Mouse (Mus musculus): Measurements from ENCODE around the gene Spast.

The Spast gene

DNA sequence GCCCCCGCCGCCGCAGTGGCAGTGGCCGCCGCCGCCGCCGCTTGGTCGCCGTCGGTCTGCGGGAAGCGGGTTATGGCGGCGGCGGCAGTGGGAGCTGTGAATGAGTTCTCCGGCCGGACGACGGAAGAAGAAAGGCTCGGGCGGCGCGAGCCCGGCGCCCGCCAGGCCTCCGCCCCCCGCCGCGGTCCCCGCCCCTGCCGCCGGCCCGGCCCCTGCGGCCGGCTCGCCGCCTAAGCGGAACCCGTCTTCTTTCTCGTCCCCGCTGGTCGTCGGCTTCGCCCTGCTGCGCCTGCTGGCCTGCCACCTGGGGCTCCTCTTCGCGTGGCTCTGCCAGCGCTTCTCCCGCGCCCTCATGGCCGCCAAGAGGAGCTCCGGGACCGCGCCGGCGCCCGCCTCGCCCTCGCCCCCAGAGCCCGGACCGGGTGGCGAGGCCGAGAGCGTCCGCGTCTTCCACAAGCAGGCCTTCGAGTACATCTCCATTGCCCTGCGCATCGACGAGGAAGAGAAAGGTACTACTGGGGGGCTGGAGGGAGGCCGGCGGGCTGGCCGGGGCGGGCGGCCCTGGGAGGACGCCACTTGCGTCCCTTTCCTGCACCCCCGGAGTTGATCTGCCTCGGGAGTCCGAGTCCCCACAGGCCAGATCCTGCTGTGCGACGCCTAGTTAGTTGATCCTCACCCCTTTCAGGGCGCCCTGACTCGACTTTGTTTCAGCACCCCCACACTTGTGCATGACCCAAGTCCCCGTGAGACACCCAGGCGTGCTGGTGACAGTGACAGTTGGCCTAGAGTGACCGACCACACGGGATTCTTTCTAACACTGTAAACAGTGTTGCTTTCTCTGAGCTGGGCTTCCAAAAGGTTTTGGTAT is at the start of gene Spast:
Spast (plus strand) TSS at position 51 of the 868 bp plus-strand sequence.
- in situ Hi-C loops (cut with MboI, MseI) = no loop called here

GRCm38 (mm10) chr17:74290198-74290597 is 48.6 kb upstream of the Spast start:
- in situ Hi-C loops (cut with MboI, MseI) = loop anchor here (10.0 kb wide), 1 partner anchor 125 kb away; no protein-coding TSS in a partner anchor

GRCm38 (mm10) chr17:74290869-74291268 is 47.9 kb upstream of the Spast start:
- in situ Hi-C loops (cut with MboI, MseI) = loop anchor here (10.0 kb wide), 1 partner anchor 126 kb away; no protein-coding TSS in a partner anchor

DNA sequence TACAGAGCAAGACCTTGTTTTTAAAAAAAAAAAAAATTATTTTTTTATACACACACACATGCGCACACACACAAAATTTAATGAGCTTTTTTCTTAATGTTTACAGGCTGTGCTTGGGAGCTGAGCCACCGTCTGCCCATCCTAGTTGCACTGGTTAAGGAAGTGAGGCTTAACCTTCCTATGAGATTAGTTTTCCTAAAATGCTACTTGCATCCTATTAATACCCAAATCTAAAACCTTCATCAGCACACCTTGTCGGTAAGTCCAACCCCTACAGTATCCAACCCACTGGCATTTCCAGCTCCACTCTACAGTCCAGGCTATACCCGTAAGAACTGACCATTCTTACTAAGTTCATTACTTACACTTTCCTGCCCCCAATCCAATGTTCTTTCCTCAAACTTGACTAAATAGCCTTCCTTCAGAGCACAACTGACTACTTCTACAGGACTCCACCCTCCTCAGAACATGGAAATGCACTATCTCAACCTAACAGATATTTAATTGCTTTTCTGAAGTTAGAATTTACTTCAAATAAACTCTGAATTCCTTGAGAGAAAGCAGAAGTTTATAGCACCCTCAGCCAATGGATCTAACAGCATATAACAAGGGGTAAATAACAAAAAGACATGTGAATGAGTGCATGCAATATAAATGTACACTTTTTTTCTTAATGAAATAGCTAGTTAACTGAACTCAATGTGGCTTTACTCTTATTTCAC is 47.0 kb upstream of the Spast start:
- in situ Hi-C loops (cut with MboI, MseI) = loop anchor here (10.0 kb wide), 1 partner anchor 127 kb away; no protein-coding TSS in a partner anchor

GRCm38 (mm10) chr17:74293687-74294425 is 44.9 kb upstream of the Spast start:
- in situ Hi-C loops (cut with MboI, MseI) = loop anchor here (10.0 kb wide), 1 partner anchor 129 kb away; no protein-coding TSS in a partner anchor

GRCm38 (mm10) chr17:74294426-74295025 is 44.3 kb upstream of the Spast start:
- in situ Hi-C loops (cut with MboI, MseI) = loop anchor here (10.0 kb wide), 1 partner anchor 130 kb away; no protein-coding TSS in a partner anchor

GRCm38 (mm10) chr17:74295026-74295970 is 43.5 kb upstream of the Spast start, which contains the start of gene Memo1:
Memo1 (minus strand) TSS chr17:74295521.
- in situ Hi-C loops (cut with MboI, MseI) = loop anchor here (10.0 kb wide), 1 partner anchor 130 kb away; no protein-coding TSS in a partner anchor

- in situ Hi-C loops (cut with MboI, MseI) = loop anchor here (10.0 kb wide), 1 partner anchor 131 kb away; no protein-coding TSS in a partner anchor
Measured at GRCm38 (mm10) chr17:74296076-74296823, 42.5 kb upstream of the Spast start.

DNA sequence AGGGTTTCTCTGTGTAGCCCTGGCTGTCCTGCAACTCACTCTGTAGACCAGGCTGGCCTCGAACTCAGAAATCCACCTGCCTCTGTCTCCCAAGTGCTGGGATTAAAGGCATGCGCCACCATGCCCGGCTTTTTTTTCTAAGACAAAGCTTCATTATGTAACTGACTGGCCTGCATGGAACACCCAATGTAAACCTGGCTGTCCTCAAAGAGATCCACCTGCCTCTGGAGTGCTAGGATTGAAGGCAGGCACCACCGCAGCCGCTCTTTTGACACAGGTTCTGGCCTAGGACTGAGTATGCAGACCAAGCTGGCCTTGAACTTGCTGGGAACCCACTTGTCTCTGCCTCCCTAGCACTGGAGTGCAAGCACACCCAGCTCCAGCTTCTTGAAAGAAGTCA is 41.8 kb upstream of the Spast start:
- in situ Hi-C loops (cut with MboI, MseI) = loop anchor here (10.0 kb wide), 1 partner anchor 132 kb away; no protein-coding TSS in a partner anchor

GRCm38 (mm10) chr17:74300089-74300488 is 38.7 kb upstream of the Spast start:
- in situ Hi-C loops (cut with MboI, MseI) = no loop called here

DNA sequence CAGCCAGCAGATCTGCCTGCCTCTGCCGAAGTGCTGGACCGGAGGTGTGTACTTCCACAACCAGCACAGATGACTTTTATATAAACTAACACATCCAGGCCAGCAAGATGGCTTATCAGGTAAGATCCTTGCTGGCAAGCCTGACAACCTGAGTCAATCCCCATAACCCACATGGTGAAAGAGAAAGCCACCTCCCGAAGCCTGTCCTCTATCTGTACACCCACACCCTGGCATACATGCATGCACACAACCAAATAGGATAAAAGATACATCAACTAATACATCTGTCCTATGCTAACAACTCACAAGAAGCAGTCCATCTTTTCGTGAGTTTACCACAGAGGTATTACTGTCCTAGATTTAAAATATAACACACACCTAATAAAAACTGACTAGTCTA is 34.7 kb upstream of the Spast start:
- in situ Hi-C loops (cut with MboI, MseI) = no loop called here

- in situ Hi-C loops (cut with MboI, MseI) = no loop called here
Measured at GRCm38 (mm10) chr17:74305616-74306015, 33.2 kb upstream of the Spast start.

- in situ Hi-C loops (cut with MboI, MseI) = no loop called here
Measured at GRCm38 (mm10) chr17:74306021-74306420, 32.8 kb upstream of the Spast start.

DNA sequence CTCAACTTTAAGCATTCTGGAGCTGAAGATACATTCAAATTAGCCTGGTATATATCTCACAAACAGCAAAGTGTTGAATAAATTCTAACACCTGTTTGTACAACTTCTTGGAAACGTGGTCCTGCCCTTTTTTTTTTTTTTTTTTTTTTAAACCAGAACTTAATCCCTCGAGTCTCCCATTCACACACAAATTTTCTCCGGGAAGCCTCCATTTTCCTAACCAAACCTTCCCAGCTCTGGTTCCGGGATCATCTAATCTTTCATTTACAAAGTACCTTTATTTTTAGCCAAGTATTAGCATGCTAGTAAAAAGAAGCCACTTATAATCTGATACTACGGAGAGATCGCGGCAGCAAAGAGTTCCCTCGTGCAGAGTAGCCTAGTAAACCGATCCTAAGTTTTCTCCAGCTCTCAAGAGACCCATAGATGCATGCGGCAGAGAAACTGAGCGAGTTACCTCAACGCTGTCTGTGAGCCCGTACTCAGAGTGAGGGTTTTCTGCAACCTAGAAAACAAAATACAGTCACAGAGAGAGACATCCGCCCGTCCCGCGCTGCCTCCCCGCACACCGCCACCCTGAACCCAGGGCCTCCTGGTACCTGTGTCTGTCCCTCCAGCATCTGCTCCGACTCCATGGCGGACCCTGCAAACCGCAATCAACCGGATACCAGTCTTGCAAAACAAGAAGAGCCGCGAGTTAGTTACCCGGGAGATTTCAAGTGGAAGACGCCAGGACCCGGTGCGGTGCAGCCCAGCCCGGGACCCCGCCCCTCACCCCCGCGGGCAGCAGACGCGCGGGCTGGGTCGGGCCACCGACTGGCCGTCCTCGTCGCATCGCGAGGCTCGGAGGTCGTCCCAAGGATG is 23.1 kb upstream of the Spast start:
- in situ Hi-C loops (cut with MboI, MseI) = loop anchor here (5.0 kb wide), 1 partner anchor 82 kb away; the partner anchor contains the start of gene Slc30a6

DNA sequence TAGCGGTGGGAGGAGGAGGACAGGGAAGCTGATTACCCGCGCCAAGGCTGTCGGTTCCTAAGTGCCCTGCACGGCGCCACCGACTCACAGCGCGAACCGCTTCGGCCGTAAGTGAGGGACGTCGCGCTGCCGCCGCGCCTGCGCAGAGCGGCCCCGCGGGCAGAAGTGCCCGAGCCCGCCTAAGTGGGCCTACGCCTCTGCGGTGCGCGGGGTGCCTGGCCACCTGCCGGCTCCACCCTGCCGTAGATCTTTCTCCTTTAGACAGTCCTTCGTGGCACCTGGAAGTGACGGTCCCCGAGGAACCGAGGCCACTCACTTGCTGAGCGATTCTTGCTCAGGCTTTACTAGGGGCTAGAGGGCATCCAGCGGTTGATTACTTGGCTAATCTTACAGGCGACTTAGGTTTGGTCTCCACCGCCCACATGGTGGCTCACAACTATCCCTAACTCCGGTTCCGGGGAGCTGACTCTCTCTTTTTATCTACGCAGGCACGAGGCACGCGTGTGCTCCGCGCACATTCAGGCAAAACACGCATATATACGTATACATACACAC is 22.4 kb upstream of the Spast start:
- in situ Hi-C loops (cut with MboI, MseI) = loop anchor here (5.0 kb wide), 1 partner anchor 81 kb away; the partner anchor contains the start of gene Slc30a6

GRCm38 (mm10) chr17:74318721-74319120 is 20.1 kb upstream of the Spast start:
- in situ Hi-C loops (cut with MboI, MseI) = loop anchor here (5.0 kb wide), 1 partner anchor 79 kb away; the partner anchor contains the start of gene Slc30a6

DNA sequence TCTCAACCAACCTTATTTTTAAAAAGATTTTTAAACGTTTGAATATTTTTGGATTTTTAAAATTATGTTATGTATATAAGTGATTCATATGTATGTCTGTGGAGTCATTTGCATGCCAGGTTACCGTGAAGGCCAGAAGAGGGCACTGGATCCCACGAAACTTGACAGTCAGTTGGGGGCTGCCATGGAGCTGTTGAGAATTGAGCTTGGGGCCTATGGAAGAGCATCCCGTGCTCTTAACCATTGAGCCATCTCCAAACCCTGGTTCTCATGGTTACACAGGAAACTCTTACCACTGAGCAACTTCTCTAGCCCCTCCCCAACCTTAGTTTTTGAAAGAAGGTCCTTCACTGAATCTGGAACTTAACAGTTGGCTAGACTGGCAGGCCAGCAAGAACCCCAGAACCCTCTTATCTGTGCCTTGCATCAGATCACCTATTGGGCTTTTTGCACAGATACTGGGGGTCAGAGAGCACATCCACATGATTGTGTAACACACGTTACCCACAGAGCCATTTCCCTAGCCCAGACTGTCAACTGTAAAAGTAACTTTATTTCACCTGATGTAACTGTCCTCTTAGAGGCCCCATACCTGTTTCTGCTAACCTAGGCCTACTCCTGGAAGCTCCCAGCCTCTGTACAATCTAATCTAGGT is 16.3 kb upstream of the Spast start:
- in situ Hi-C loops (cut with MboI, MseI) = loop anchor here (10.0 kb wide), 1 partner anchor 1162 kb away; no protein-coding TSS in a partner anchor
